Mouse (Mus musculus): ENCODE measurements around the gene Borcs5.

GRCm38 (mm10) chr6:134713321-134713720 is 74.0 kb downstream of the Borcs5 start:
- TF ChIP-seq CTCF (IDR thresholded peaks at IDR 0.05; ENCODE audit: extremely low read depth, insufficient read depth, low read length) (no peak), POLR2A (IDR thresholded peaks at IDR 0.05; ENCODE audit: extremely low read depth, insufficient read depth, low read length) (no peak)

Measured in cortical plate, adult 2 months (tissue).